ENCODE assay signal across 7 mouse cellular contexts in the genomic region with DNA sequence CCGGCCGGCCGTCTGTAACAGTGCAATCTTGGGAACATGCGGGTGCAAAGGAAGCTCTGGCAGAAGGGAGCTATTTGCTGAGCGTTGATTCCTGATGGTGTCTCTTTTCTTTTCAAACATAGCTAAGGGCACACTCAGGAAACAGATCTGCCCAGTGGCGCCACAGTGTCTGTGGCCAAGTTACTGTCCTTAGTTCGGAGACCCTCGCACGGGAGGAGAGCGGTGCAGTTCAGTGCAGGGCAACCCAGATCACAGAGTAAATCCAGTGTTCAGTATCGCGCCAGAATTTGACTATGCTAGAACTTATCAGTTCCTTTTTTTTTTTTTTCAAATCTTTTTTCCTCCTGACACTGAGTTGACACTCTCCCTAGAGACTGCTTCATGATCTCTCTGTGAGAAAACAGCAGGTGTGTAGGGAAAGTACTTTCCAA. TPM values are rescaled to one million over a fixed set of nuclear protein-coding genes. Genes with fewer than 3 reads are reported as not detected.
A peak's percentile ranks its signal among the peaks of the same experiment; 100 is the strongest.
DNase-seq lines count a peak whose midpoint lies in the region; ATAC-seq lines count a peak whose summit lies in the region.

No protein-coding gene starts in this region.

- peak overlapping the region; percentile 68 for H3K4me2 ChIP-seq in embryonic facial prominence, embryonic 13.5 days
- peak overlapping the region; percentile 84 for H3K4me2 ChIP-seq in hindbrain, embryonic 15.5 days
- peak overlapping the region; percentile 76 for H3K4me2 ChIP-seq in midbrain, embryonic 12.5 days (replicated peaks)

- no peaks in the 10 kb centered on the region for H3K27me3 ChIP-seq in embryonic facial prominence, embryonic 13.5 days
- H3K27me3 ChIP-seq in hindbrain, embryonic 15.5 days = no peaks in the 10 kb centered on the region
- peaks cover 9% of the 10 kb centered on the region for H3K27me3 ChIP-seq in midbrain, embryonic 12.5 days

- peaks cover 18% of the 10 kb centered on the region for H3K4me1 ChIP-seq in embryonic facial prominence, embryonic 13.5 days
- H3K4me1 ChIP-seq in hindbrain, embryonic 15.5 days (replicated peaks) = peaks cover 27% of the 10 kb centered on the region
- H3K4me1 ChIP-seq in midbrain, embryonic 12.5 days = peaks cover 17% of the 10 kb centered on the region; the same call in 1 of the 2 replicates

- WGBS in embryonic facial prominence, embryonic 13.5 days = under 1% methylated on average over 12 of the region's 12 CpGs
- WGBS in hindbrain, embryonic 15.5 days = under 1% methylated on average over 12 of the region's 12 CpGs
- 0% methylated on average over 12 of the region's 12 CpGs for WGBS in midbrain, embryonic 12.5 days

- peak; percentile 27 for DNase-seq in ovary, postnatal 14 days (ENCODE audit: low spot score)
- no peak for DNase-seq in ovary, adult 18-20 months (ENCODE audit: low spot score)
- DNase-seq in layer of hippocampus, postnatal 14 days (ENCODE audit: low spot score in 2 of 2) = no peak
- DNase-seq in adrenal gland, postnatal 14 days = no peak

- H3K4me3 ChIP-seq in embryonic facial prominence, embryonic 13.5 days = peak overlapping the region; percentile 57
- peak overlapping the region; percentile 84 for H3K4me3 ChIP-seq in hindbrain, embryonic 15.5 days
- H3K4me3 ChIP-seq in midbrain, embryonic 12.5 days = peak overlapping the region; percentile 61

- peak overlapping the region; percentile 90 for H3K27ac ChIP-seq in embryonic facial prominence, embryonic 13.5 days
- H3K27ac ChIP-seq in hindbrain, embryonic 15.5 days (replicated peaks) = peak overlapping the region; percentile 94
- peak overlapping the region; percentile 83 for H3K27ac ChIP-seq in midbrain, embryonic 12.5 days (replicated peaks)

- ATAC-seq in embryonic facial prominence, embryonic 13.5 days (ENCODE audit: insufficient number of reproducible peaks, insufficient read depth, low FRiP score, low TSS enrichment, low read depth) = no peak
- no peak for ATAC-seq in hindbrain, embryonic 15.5 days (ENCODE audit: low FRiP score, low read depth)
- ATAC-seq in midbrain, embryonic 12.5 days (ENCODE audit: low FRiP score, low read depth) = peak; percentile 5

- no peaks in the 10 kb centered on the region for H3K9me3 ChIP-seq in embryonic facial prominence, embryonic 13.5 days
- no peaks in the 10 kb centered on the region for H3K9me3 ChIP-seq in hindbrain, embryonic 15.5 days
- H3K9me3 ChIP-seq in midbrain, embryonic 12.5 days = no peaks in the 10 kb centered on the region

- H3K36me3 ChIP-seq in embryonic facial prominence, embryonic 13.5 days = no peaks in the 10 kb centered on the region
- no peaks in the 10 kb centered on the region for H3K36me3 ChIP-seq in hindbrain, embryonic 15.5 days
- no peaks in the 10 kb centered on the region for H3K36me3 ChIP-seq in midbrain, embryonic 12.5 days

- peak overlapping the region; percentile 76 for H3K9ac ChIP-seq in embryonic facial prominence, embryonic 13.5 days
- peak overlapping the region; percentile 69 for H3K9ac ChIP-seq in hindbrain, embryonic 15.5 days
- peak overlapping the region; percentile 68 for H3K9ac ChIP-seq in midbrain, embryonic 12.5 days (replicated peaks)

RNA-seq across cellular contexts. Expression of gene Gclc, which starts 3.2 kb away (rescaled TPM):
- 13.5 and 14.7 TPM in 2 replicates for polyA plus RNA-seq in embryonic facial prominence, embryonic 13.5 days (2015; fragmentation: Nextera tagmentation; extraction: Ambion mirVana)
- 15.6 and 17.4 TPM in 2 replicates for polyA plus RNA-seq in hindbrain, embryonic 15.5 days (2015; fragmentation: Nextera tagmentation; extraction: Ambion mirVana)
- polyA plus RNA-seq in midbrain, embryonic 12.5 days (2016; fragmentation: Nextera tagmentation; extraction: Ambion mirVana) = 19.3 and 23.0 TPM in 2 replicates
- total RNA-seq in layer of hippocampus, postnatal 14 days (2021) = 10 to 100 TPM; 40.4 to 41.6 TPM
- 39.5 and 45.1 TPM in 2 replicates for total RNA-seq in adrenal gland, postnatal 14 days (2021)
